Mouse (Mus musculus) CH12.LX (cell line): Measurements from ENCODE around the gene Cnot8. TPM values are rescaled to one million over a fixed set of nuclear protein-coding genes. Genes with fewer than 3 reads are reported as not detected.

Experiments used
- DNase-seq: peaks from one replicate; pipeline ENCODE4 v3.0.0-alpha.2; 2013; ENCODE audit errors: extremely low read depth
- H3K27ac ChIP-seq: 2 replicates; pipeline ENCODE4 v1.5.1; 2012; ENCODE audit warnings: low read depth, mild to moderate bottlenecking, control low read depth, moderate library complexity; ENCODE audit not compliant: insufficient read depth
- H3K27me3 ChIP-seq: replicated peaks from 2 replicates; pipeline ENCODE3; 2012; ENCODE audit warnings: inconsistent platforms
- H3K36me3 ChIP-seq, 2 experiments: replicated peaks in 1 of 2; 2 replicates each; pipeline versions ENCODE3 to v1.6.1; 2012; ENCODE audit warnings: inconsistent platforms in 1 of 2, low read length in 1 of 2, mild to moderate bottlenecking in 1 of 2, mixed read lengths in 1 of 2, moderate library complexity in 1 of 2; ENCODE audit not compliant: control insufficient read depth in 1 of 2, insufficient read depth in 1 of 2
- H3K4me1 ChIP-seq, 2 experiments: 2 replicates each; pipeline ENCODE4 v1.6.1; 2012; ENCODE audit warnings: inconsistent platforms in 1 of 2, moderate library complexity in 1 of 2; ENCODE audit not compliant: insufficient read depth in 2 of 2, control insufficient read depth in 1 of 2
- H3K4me2 ChIP-seq: 2 replicates; pipeline ENCODE4 v1.6.1; 2012; ENCODE audit warnings: low read depth, mild to moderate bottlenecking, control low read depth; ENCODE audit not compliant: poor library complexity, insufficient read depth, severe bottlenecking
- H3K4me3 ChIP-seq, 3 experiments: fragments of 150-350 bp in 1 of 3; sonication (generic) in 1 of 3; replicated peaks in 1 of 3; 2 replicates each; pipeline versions ENCODE3 to v1.5.1; 2011 to 2012; ENCODE audit warnings: low read depth in 2 of 3, low read length in 2 of 3, mild to moderate bottlenecking in 2 of 3, moderate library complexity in 2 of 3, control low read depth in 1 of 3, improper control_type of control experiment in 1 of 3, inconsistent platforms in 1 of 3, mixed read lengths in 1 of 3; ENCODE audit not compliant: poor library complexity in 1 of 3
- H3K79me2 ChIP-seq: replicated peaks from 2 replicates; pipeline ENCODE4 v1.6.1; 2012; ENCODE audit warnings: mild to moderate bottlenecking, moderate library complexity; ENCODE audit not compliant: control insufficient read depth, poor library complexity, insufficient read depth, severe bottlenecking; ENCODE audit errors: extremely low read depth
- H3K9ac ChIP-seq: 2 replicates; pipeline ENCODE4 v1.6.1; 2012; ENCODE audit warnings: low read depth, mild to moderate bottlenecking, control low read depth, moderate library complexity; ENCODE audit not compliant: insufficient read depth
- H3K9me3 ChIP-seq: replicated peaks from 2 replicates; pipeline ENCODE3; 2012; ENCODE audit warnings: low read length, inconsistent platforms, mixed read lengths
- BHLHE40 ChIP-seq: IDR thresholded peaks from 2 replicates; pipeline ENCODE4 v1.6.1; 2011; ENCODE audit warnings: mild to moderate bottlenecking, low read depth, low read length, improper control_type of control experiment
- ELF1 ChIP-seq: IDR thresholded peaks from 2 replicates; pipeline ENCODE4 v1.6.1; 2014; ENCODE audit warnings: low read depth, mild to moderate bottlenecking, inconsistent platforms, low read length, improper control_type of control experiment
- EP300 ChIP-seq: IDR thresholded peaks from 2 replicates; pipeline ENCODE4 v1.6.1; 2011; ENCODE audit warnings: low read length, improper control_type of control experiment
- GABPA ChIP-seq: IDR thresholded peaks from 2 replicates; pipeline ENCODE4 v1.6.1; 2012; ENCODE audit warnings: low read depth, low read length, improper control_type of control experiment, inconsistent platforms; ENCODE audit not compliant: insufficient replicate concordance
- HCFC1 ChIP-seq: IDR thresholded peaks from 2 replicates; pipeline ENCODE4 v1.6.1; 2012; ENCODE audit warnings: low read depth, mild to moderate bottlenecking, inconsistent platforms, low read length, improper control_type of control experiment
- IRF4 ChIP-seq: IDR thresholded peaks from 2 replicates; pipeline ENCODE4 v1.6.1; 2014; ENCODE audit warnings: low read depth, mild to moderate bottlenecking, inconsistent platforms, low read length, improper control_type of control experiment
- MXI1 ChIP-seq: IDR thresholded peaks from 2 replicates; pipeline ENCODE4 v1.6.1; 2011; ENCODE audit warnings: mild to moderate bottlenecking, low read depth, low read length, improper control_type of control experiment
- SIN3A ChIP-seq: IDR thresholded peaks from 2 replicates; pipeline ENCODE4 v1.6.1; 2012; ENCODE audit warnings: low read length, improper control_type of control experiment, inconsistent platforms
- SMC3 ChIP-seq: IDR thresholded peaks from 2 replicates; pipeline ENCODE4 v1.6.1; 2011; ENCODE audit warnings: low read depth, low read length, improper control_type of control experiment
- TCF12 ChIP-seq: IDR thresholded peaks from 2 replicates; pipeline ENCODE4 v1.6.1; 2014; ENCODE audit warnings: low read depth, mild to moderate bottlenecking, inconsistent platforms, low read length, improper control_type of control experiment
- USF2 ChIP-seq: conservative IDR thresholded peaks from 2 replicates; pipeline ENCODE4 v1.6.1; 2011; ENCODE audit warnings: low read depth, low read length, improper control_type of control experiment
- ZKSCAN1 ChIP-seq: IDR thresholded peaks from 2 replicates; pipeline ENCODE4 v1.6.1; 2012; ENCODE audit warnings: low read depth, inconsistent platforms, low read length, improper control_type of control experiment, borderline replicate concordance
- dilution Hi-C: fragments of 300-500 bp; cut with MboI; formaldehyde crosslinking; loops from 2 replicates; pipeline ENCODE4 v1.14.3; 2020; ENCODE audit warnings: low sequenced_read_pairs; ENCODE audit not compliant: extremely low pct_unique_long_range_greater_than_20kb, extremely low pct_ligation_motif_present
- in situ Hi-C: fragments of 300-500 bp; cut with MboI; formaldehyde crosslinking; loops from 3 replicates; pipeline ENCODE4 v1.14.3; 2019; ENCODE audit warnings: low sequenced_read_pairs, low pct_ligation_motif_present, low pct_unique_long_range_greater_than_20kb, mixed read lengths
- polyA plus RNA-seq: library from polyadenylated mRNA; unstranded; fragments of >175 nt; gene quantifications from 2 replicates; pipeline ENCODE4 v1.2.1, GENCODE M21; 2012; ENCODE audit warnings: low read depth; ENCODE audit not compliant: insufficient read length
- total RNA-seq, 2 experiments: library from RNA; depleted of rRNA; stranded (reverse); fragments of 300-350 nt in 1 of 2; fragments of >200 nt in 1 of 2; gene quantifications; 2 replicates each; pipeline ENCODE4 v1.2.3; 2012 to 2014

Cnot8 gene
- total and polyA plus RNA-seq, 3 experiments = 90.2 to 134 (median 91.9) TPM

DNA sequence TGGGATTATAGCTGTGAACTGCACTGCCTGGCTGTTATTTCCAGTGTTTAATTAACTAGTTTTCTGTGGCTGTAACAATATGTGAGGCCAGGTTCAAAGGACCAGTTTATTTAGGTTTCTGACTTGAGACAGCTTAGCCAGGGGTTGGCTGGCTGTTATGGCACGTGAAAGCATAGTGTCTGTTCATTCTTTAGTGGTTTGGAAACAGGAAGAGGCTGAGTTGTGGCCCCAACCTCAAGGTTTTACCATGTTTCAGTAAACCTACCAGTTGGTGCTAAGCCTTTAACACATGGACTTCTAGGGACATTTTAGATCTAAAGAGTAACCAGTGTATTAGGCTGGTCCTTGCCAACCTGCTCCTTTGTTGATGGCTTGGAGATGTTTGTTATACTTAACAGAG, 12.6 kb downstream of the Cnot8 start:
- no peaks in the 10 kb centered on the region for H3K9me3 ChIP-seq
- peak; percentile 79 for TF ChIP-seq BHLHE40
- TF ChIP-seq TCF12 = no peak
- dilution Hi-C loops = no loop called here
- H3K27me3 ChIP-seq = no peaks in the 10 kb centered on the region
- peak overlapping the region; percentile 45; the same call in 1 of the 2 replicates for H3K27ac ChIP-seq
- peaks cover 80 to 95% of the 10 kb centered on the region in 2 experiments for H3K36me3 ChIP-seq
- H3K4me1 ChIP-seq = peaks cover 10 to 11% of the 10 kb centered on the region in 2 experiments; a peak in 3 of 4 replicates
- H3K79me2 ChIP-seq = peaks cover 10% of the 10 kb centered on the region
- no peak overlapping the region for H3K4me3 ChIP-seq
- in situ Hi-C loops = no loop called here
- H3K9ac ChIP-seq = no peak overlapping the region
- H3K4me2 ChIP-seq = no peak overlapping the region
- no peak for DNase-seq

DNA sequence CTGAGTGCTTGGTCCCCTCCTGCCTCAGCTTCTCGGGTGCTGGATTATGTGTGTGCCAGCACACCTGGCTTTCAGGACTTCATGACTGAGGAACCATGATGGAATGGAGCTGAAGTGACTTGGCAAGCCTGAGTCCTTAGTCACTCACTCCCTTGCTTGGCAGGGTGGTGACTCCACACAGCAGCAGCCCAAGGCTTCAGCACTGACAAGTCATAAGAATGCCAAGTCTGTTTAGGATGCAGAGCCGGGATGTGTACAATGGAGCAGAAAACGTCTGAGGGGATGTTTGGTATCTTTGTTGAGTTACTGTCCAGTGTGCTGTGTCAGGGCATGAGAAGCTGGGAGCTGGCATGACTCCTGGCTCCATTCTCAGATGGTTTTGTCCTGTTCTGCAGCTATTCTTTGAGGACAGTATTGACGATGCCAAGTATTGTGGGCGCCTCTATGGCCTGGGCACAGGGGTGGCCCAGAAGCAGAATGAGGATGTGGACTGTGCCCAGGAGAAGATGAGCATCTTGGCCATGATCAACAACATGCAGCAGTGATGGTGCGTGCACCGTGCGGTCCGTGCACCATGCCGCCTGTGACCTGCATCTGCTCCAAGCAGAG, 13.2 kb downstream of the Cnot8 start:
- Histone ChIP-seq H3K36me3 (peaks cover 83 to 97% of the 10 kb centered on the region in 2 experiments), H3K79me2 (peaks cover 7% of the 10 kb centered on the region), H3K4me2 (no peak overlapping the region), H3K9me3 (no peaks in the 10 kb centered on the region), H3K9ac (no peak overlapping the region), H3K4me1 (peaks cover 10 to 11% of the 10 kb centered on the region in 2 experiments; a peak in 3 of 4 replicates), H3K4me3 (no peak overlapping the region), H3K27ac (peak overlapping the region; percentile 45; the same call in 1 of the 2 replicates), H3K27me3 (no peaks in the 10 kb centered on the region)
- dilution Hi-C loops (no loop called here), in situ Hi-C loops (no loop called here)
- TF ChIP-seq MXI1 (no peak), HCFC1 (no peak), IRF4 (no peak), ELF1 (no peak), USF2 (no peak), SMC3 (no peak), ZKSCAN1 (no peak), BHLHE40 (no peak), EP300 (no peak)
- no peak for DNase-seq

DNA sequence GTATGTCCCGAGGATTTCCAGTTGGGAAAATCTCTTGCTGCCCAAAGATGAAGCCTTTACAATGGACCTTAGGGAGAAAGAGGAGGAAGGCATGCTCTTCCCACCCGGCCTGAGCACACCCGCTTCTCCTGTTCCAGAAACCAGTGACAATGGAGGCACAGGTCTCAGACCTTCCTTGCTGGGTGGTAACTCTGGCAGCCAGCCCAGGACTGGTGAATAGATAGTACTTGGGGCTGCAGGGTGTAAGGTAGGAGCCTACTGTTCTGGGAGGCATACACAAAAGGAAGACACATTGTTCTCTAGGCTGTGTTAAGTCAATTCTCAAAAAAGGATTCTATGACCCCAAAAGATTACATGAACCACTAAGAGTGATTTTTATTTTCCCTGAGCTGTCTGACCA, 16.7 kb downstream of the Cnot8 start:
- Histone ChIP-seq H3K4me1 (peaks cover 10 to 11% of the 10 kb centered on the region in 2 experiments; a peak in 3 of 4 replicates), H3K4me3 (no peak overlapping the region), H3K36me3 (peaks cover 88 to 97% of the 10 kb centered on the region in 2 experiments), H3K79me2 (peaks cover 6% of the 10 kb centered on the region), H3K9me3 (no peaks in the 10 kb centered on the region), H3K27me3 (no peaks in the 10 kb centered on the region), H3K9ac (no peak overlapping the region), H3K27ac (no peak overlapping the region; the same call in 1 of the 2 replicates), H3K4me2 (no peak overlapping the region)
- no peak for DNase-seq
- dilution Hi-C loops (no loop called here), in situ Hi-C loops (no loop called here)
- no peak for TF ChIP-seq BHLHE40
- no peak for TF ChIP-seq SIN3A
- no peak for TF ChIP-seq GABPA
- no peak for TF ChIP-seq ELF1
- TF ChIP-seq EP300 = no peak
